Mouse (Mus musculus) spleen, adult 2 months (tissue): ENCODE results near the gene Dse. TPM values are rescaled to one million over a fixed set of nuclear protein-coding genes. Genes with fewer than 3 reads are reported as not detected.
A peak's percentile ranks its signal among the peaks of the same experiment; 100 is the strongest.
"Not testable (repeated sequence)": the region's sequence is repeated elsewhere in the genome, so short reads cannot be mapped to it uniquely, and the experiment has no call there.

ENCODE experiments used
- DNase-seq, 2 experiments: peaks; one replicate each; pipeline versions ENCODE4 v3.0.0 to v3.0.0-alpha.2; 2012 to 2021; ENCODE audit warnings: low spot score in 2 of 2, low read depth in 1 of 2
- H3K27ac ChIP-seq: fragments of 200-500 bp; 2 replicates; pipeline ENCODE4 v1.5.1; 2012; ENCODE audit warnings: low read length, inconsistent platforms; ENCODE audit not compliant: insufficient read depth
- H3K27me3 ChIP-seq: fragments of 200-500 bp; 2 replicates; pipeline ENCODE4 v1.6.1; 2012; ENCODE audit warnings: mild to moderate bottlenecking, moderate library complexity, low read length, inconsistent platforms; ENCODE audit not compliant: control insufficient read depth, insufficient read depth
- H3K36me3 ChIP-seq: fragments of 200-500 bp; 2 replicates; pipeline ENCODE4 v1.6.1; 2012; ENCODE audit warnings: mild to moderate bottlenecking, low read length, inconsistent platforms; ENCODE audit not compliant: control insufficient read depth, insufficient read depth
- H3K4me1 ChIP-seq: fragments of 200-500 bp; 2 replicates; pipeline ENCODE4 v1.6.1; 2011; ENCODE audit warnings: inconsistent platforms; ENCODE audit not compliant: control insufficient read depth, insufficient read depth, insufficient read length
- H3K4me3 ChIP-seq: fragments of 200-500 bp; 2 replicates; pipeline ENCODE4 v1.5.1; 2011; ENCODE audit warnings: mild to moderate bottlenecking, inconsistent platforms; ENCODE audit not compliant: insufficient read depth, insufficient read length; ENCODE audit errors: extremely low read depth
- CTCF ChIP-seq: fragments of 200-500 bp; IDR thresholded peaks from 2 replicates; pipeline ENCODE4 v1.5.1; 2011; ENCODE audit warnings: mild to moderate bottlenecking, inconsistent platforms; ENCODE audit not compliant: insufficient read depth, insufficient read length, insufficient replicate concordance; ENCODE audit errors: extremely low read depth
- POLR2A ChIP-seq: fragments of 200-500 bp; IDR thresholded peaks from 2 replicates; pipeline ENCODE4 v1.6.1; 2011; ENCODE audit warnings: low read depth, low read length, inconsistent platforms
- WGBS: fragments of 180-500 bp; shearing (Covaris S2); methylation state at CpG from one replicate; pipeline ENCODE4 v1.1.7; 2018; 5-methylcytosine and 5-hydroxymethylcytosine counted together
- polyA plus RNA-seq: library from polyadenylated mRNA; depleted of rRNA; stranded (reverse); fragments of >200 nt; gene quantifications from 2 replicates; pipeline ENCODE4 v1.2.3, GENCODE M21; 2012; rRNA removed

The Dse gene
- polyA plus RNA-seq = 12.0 and 12.9 TPM in 2 replicates

DNA sequence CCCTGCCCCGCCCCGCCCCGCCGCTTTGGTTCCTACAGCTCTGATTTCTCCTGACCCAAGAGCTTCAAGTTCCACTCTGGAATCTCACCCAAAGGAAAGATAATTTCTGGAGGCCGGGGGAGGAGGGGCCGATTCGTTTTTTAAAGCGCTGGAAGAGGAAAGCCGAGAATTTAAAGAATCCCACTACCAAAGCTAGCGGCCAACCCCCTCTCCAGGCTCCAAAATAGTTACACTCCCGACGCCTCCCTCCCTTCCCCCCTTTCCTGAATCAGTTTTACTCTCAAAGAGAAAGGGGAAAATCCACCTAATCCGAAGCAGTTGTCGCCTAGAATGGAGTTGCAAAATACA lies at the start of gene Dse:
TSS of gene Dse (minus strand) at position 213 of the 348 bp plus-strand sequence.
- WGBS = 9% methylated on average over 14 of the region's 14 CpGs
- H3K36me3 ChIP-seq = no peaks in the 10 kb centered on the region
- DNase-seq = no peak
- peaks cover 11% of the 10 kb centered on the region for H3K4me1 ChIP-seq
- H3K27me3 ChIP-seq = peaks cover 6% of the 10 kb centered on the region
- peak within 1 kb of the TSS; percentile 81 for H3K27ac ChIP-seq
- TF ChIP-seq CTCF = no peak
- TF ChIP-seq POLR2A = no peak
- H3K4me3 ChIP-seq = peak within 1 kb of the TSS; percentile 95

DNA sequence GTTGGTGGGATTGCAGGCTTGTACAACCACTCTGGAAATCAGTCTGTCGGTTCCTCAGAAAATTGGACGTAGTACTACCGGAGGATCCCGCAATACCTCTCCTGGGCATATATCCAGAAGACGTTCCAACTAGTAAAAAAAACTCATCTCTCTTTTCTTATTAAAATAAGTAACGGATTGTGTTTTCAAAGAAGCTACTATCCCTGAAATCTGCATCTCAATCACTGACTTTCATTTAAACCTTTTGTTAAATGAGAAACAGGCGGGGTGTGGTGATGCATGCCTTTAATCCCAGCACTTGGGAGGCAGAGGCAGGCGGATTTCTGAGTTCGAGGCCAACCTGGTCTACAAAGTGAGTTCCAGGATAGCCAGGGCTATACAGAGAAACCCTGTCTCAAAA lies 45.3 kb upstream of the Dse start:
- not testable (repeated sequence) for DNase-seq, H3K4me3 ChIP-seq, H3K4me1 ChIP-seq, H3K27ac ChIP-seq, H3K36me3 ChIP-seq, H3K27me3 ChIP-seq
- 95% methylated on average over 9 of the region's 9 CpGs for WGBS

DNA sequence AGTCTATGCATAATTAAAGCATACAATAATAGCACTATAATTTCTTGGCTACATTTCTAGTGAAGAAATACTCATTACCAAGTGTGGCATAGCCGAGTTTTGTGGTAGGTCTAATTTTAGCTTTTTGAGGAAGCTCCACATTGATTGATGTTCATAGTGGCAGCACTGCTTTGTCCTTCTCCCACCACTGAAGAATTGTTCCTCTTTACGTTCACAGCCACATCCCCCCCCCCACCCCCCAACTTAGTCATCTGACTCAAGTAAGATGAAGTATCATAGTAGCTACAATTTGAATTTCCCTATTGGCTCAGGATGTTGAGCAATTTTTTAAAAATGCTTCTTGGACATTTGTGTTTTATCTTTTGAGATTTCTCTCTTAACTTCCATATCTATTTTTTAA lies 42.1 kb upstream of the Dse start:
- Histone ChIP-seq H3K27ac (no peak overlapping the region), H3K4me1 (peaks cover 2% of the 10 kb centered on the region; the same call in 1 of the 2 replicates), H3K27me3 (no peaks in the 10 kb centered on the region), H3K36me3 (no peaks in the 10 kb centered on the region), H3K4me3 (no peak overlapping the region)
- DNase-seq = peak in 1 of 2 experiments; percentile 14
- TF ChIP-seq POLR2A (no peak), CTCF (no peak)
- WGBS = 8% methylated on average over 2 of the region's 2 CpGs

DNA sequence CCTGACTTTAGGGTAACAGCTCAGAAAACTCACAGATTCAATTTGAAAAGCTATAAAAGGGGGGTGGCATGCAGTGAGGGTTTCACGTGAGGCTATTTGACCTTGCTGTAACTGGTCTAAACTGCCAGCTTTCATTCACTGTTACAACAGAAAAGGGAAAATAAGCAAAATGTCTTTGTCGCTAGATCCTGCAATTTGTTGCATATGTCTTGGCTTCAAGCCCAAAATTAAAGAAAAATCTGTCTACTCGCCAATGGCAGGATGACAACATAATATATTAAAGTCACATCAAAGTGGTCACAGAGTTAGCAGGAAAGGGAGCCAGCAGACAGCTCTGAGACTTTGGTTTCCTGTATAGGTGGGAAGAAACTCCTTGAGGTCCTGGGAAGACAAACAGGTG lies 40.2 kb upstream of the Dse start:
- Histone ChIP-seq H3K36me3 (no peaks in the 10 kb centered on the region), H3K27me3 (no peaks in the 10 kb centered on the region), H3K27ac (no peak overlapping the region), H3K4me1 (peaks cover 2% of the 10 kb centered on the region; the same call in 1 of the 2 replicates), H3K4me3 (no peak overlapping the region)
- TF ChIP-seq POLR2A (no peak), CTCF (no peak)
- 27% methylated on average over 3 of the region's 3 CpGs for WGBS
- DNase-seq = no peak

DNA sequence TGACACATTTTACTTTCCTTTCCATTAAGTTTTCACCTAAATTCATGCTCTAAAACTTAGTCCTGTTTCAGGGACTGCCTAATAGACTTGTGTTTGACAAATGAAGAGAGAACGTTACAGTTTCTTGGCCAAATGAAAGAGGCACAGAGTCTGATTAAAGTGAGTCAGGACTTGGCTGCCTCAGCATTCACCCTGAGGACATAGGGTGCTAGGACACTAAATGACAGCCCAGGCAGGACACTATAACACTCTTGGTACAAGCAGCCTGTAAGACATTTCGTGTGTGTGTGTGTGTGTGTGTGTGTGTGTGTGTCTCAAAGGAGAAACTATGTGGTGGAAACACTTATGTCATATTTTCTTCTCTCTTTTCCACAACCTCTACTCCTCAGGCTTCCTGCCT lies 38.6 kb upstream of the Dse start:
- no peak for DNase-seq
- Histone ChIP-seq H3K36me3 (no peaks in the 10 kb centered on the region), H3K27ac (no peak overlapping the region), H3K27me3 (no peaks in the 10 kb centered on the region), H3K4me3 (no peak overlapping the region), H3K4me1 (peaks cover 2% of the 10 kb centered on the region; the same call in 1 of the 2 replicates)
- 46% methylated on average over 2 of the region's 2 CpGs for WGBS
- TF ChIP-seq CTCF = no peak
- TF ChIP-seq POLR2A = no peak

DNA sequence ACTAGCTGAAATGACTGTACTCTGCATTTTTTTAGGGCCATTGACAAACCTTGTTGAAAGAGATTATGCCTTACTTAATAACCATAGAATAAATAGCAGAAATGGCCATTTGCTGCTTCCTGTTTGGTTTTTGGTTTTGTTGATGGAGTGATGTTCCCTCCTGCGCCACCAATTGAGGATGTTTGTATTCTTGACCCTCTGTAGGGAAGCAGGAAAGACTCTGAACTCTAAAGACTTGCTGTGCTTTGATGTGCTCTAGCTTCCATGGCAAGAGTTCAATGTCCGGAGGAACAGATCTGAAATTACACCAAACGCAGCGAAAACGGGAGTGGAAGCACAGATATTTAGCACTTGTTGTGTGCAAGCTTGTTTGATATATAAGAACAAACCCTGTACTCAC lies 37.2 kb upstream of the Dse start:
- H3K4me1 ChIP-seq = peaks cover 2% of the 10 kb centered on the region; the same call in 1 of the 2 replicates
- DNase-seq = no peak
- 85% methylated on average over 5 of the region's 5 CpGs for WGBS
- TF ChIP-seq POLR2A = no peak
- no peak overlapping the region for H3K27ac ChIP-seq
- H3K4me3 ChIP-seq = no peak overlapping the region
- no peaks in the 10 kb centered on the region for H3K27me3 ChIP-seq
- no peaks in the 10 kb centered on the region for H3K36me3 ChIP-seq

DNA sequence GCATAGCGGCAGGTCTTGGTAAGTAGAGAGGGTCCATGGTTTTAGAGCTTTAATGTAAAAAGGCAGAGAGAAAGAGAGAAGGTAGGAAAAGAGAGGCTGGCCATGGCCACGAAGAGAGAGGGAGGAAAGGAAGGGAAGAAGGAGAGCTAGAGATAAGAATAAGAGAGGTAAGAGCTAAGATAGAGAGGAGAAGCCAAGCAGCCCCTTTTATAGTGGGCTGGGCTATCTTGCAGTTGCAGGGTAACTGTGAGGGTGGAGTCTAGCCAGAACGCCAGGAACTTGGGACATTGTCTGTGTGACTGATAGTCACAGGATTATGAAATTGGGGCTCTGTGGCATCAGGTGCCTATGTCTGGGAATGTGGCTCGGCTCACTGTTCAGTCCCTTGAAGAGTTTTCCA lies 31.0 kb upstream of the Dse start:
- Histone ChIP-seq H3K27me3 (no peaks in the 10 kb centered on the region), H3K27ac (no peak overlapping the region), H3K4me3 (no peak overlapping the region), H3K4me1 (no peaks in the 10 kb centered on the region), H3K36me3 (no peaks in the 10 kb centered on the region)
- TF ChIP-seq POLR2A (no peak), CTCF (no peak)
- WGBS = 80% methylated on average over 4 of the region's 4 CpGs
- no peak for DNase-seq

DNA sequence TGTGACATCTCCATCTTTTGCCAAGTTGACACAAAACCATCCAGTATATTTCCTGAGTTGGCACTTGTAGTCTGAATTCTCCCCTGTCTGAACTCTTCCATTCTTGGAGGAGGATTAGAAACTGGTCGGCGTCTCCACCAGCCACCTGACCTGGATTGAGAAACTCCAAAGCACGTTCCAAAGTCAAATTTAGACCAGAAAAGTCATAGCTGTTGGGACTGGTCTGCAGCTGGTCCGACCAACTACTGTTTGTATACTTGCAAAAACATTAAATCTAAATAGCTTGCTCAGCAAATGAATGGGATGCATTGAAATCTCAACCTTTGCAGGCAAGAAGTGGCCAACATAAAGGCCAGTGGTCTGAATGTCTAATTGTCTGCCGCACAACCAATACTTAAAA lies 29.1 kb upstream of the Dse start:
- TF ChIP-seq CTCF = no peak
- no peak for TF ChIP-seq POLR2A
- Histone ChIP-seq H3K4me1 (no peaks in the 10 kb centered on the region), H3K27ac (no peak overlapping the region), H3K36me3 (no peaks in the 10 kb centered on the region), H3K27me3 (no peaks in the 10 kb centered on the region), H3K4me3 (no peak overlapping the region)
- no peak for DNase-seq
- 93% methylated on average over 5 of the region's 5 CpGs for WGBS
